Mouse (Mus musculus) naive thymus-derived CD4-positive, alpha-beta T cell, adult 5 months (primary cell): ENCODE data around the gene Tmem52. TPM values are rescaled to one million over a fixed set of nuclear protein-coding genes. Genes with fewer than 3 reads are reported as not detected.

Experiments
- polyA plus RNA-seq: library from polyadenylated mRNA; unstranded; fragments of 100-300 nt; shearing (Covaris generic); gene quantifications from one replicate; pipeline ENCODE4 v1.2.1, GENCODE M21; 2017

Gene Tmem52
- polyA plus RNA-seq: not detected

DNA sequence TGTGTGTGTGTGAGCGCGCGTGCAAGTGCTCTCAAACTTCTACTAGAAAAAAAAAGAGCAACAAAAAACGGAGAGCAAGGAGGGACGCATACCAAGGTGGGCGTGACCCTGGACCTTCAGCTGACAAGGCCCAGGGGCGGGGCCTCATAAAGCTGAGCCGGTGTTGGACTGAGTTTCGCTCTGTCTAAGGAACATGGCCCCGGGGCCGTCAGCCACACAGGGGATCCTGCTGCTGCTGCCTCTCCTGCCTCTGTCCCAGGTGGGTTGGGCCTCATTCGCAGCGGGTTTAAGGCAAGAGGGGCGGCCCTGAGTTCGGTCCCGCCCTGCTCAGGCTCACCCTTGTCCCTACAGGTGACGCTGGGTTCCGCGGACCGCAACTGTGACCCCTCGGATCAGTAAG, at the start of gene Tmem52:
TSS of gene Tmem52 (plus strand) at position 163 of the 400 bp plus-strand sequence.

DNA sequence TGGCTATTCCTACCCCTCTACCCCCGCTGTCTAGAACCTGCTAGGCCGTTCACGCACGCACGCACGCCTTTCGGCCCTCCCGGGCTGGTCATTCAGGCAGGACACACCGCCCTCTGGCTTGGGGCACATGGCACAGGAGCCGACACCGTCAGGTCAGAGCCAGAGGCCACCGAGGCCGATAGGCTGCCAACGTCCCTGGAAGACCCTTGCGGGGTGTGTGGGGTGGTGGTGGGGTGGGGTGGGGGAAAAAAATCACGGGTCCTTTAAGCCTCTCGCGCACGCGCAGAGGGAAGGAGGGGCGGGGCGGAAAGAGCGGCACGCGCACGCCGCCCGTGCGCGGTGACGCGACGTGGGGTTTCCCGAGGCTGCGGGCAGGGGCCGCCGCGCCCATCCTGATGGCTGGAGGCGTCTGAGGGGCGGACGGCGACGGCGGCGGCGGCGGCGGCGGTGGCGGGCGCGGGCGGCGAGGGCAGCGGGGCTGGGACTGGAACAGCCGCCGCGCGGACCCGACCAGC, 22.1 kb downstream of the Tmem52 start, which contains the start of gene Gnb1:
TSS of gene Gnb1 (plus strand) at position 372 of the 515 bp plus-strand sequence.

Other genes starting within 250 kb of the Tmem52 start
- gene Ski, start 246.5 kb upstream of the Tmem52 start, polyA plus RNA-seq: 181 TPM
- gene Faap20, start 219.3 kb upstream of the Tmem52 start, polyA plus RNA-seq: 69.6 TPM
- gene Prkcz, start 107.8 kb upstream of the Tmem52 start, polyA plus RNA-seq: 29.2 TPM
- gene Gabrd, start 71.0 kb upstream of the Tmem52 start, polyA plus RNA-seq: 0.37 TPM
- gene Cfap74, start 59.9 kb upstream of the Tmem52 start, polyA plus RNA-seq: 4.7 TPM
- gene Gnb1, start 22.2 kb downstream of the Tmem52 start, polyA plus RNA-seq: 416 TPM
- 101 TPM for gene Nadk, start 93.3 kb downstream of the Tmem52 start, polyA plus RNA-seq
- gene Slc35e2, start 132.3 kb downstream of the Tmem52 start, polyA plus RNA-seq: 25.7 TPM
- gene Cdk11b, start 155.7 kb downstream of the Tmem52 start, polyA plus RNA-seq: 317 TPM
- gene Gm10563, start 176.3 kb downstream of the Tmem52 start, polyA plus RNA-seq: not detected
- gene Mmp23, start 184.3 kb downstream of the Tmem52 start, polyA plus RNA-seq: not detected
- gene Mib2, start 200.1 kb downstream of the Tmem52 start, polyA plus RNA-seq: 55.2 TPM
- 13.4 TPM for gene Fndc10, start 225.2 kb downstream of the Tmem52 start, polyA plus RNA-seq
- 96.5 TPM for gene Ssu72, start 235.7 kb downstream of the Tmem52 start, polyA plus RNA-seq